Mouse (Mus musculus): Measurements from ENCODE around the gene Usp54.
A peak's percentile ranks its signal among the peaks of the same experiment; 100 is the strongest.
"Not testable (repeated sequence)": the region's sequence is repeated elsewhere in the genome, so short reads cannot be mapped to it uniquely, and the experiment has no call there.

Usp54 gene

DNA sequence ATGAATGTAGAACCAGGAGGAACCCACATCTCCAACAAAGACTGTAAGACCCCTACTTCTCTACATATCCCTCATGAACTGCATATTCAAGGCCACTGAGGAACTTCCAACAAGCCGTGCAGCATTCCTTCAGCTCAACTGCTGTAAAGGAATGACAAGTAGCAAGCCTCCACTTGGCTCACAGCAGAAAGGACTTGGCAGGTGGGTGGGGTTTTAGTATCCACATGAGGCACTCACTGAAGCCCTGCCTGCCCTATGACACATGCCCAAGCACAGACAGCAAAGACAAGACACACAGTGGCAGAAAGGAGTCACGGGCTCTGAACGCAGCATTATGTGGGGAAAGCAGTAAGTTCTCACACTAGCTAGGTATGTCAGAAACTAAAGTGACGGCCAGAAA, 30.7 kb downstream of the Usp54 start:
- no peak for DNase-seq (ENCODE audit: low read depth, low spot score)

DNA sequence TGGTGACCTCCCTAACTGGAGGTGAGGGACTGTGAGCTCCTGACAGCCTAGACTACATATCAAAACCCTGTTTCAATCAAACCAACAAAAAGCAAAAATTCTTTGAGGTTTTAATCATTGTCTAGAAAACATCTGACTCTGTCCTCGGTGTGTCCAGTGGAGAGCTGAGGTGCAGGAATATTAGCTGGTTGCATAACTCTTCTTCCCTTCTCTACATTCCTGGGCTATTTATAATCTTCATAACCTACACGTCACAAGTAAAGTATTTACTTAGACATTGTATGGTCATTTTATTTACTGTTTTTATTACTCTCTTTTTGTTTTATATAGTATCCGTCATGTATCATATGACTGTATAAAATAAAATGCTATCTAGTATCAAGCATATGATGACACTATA, 31.3 kb downstream of the Usp54 start:
- no peak for DNase-seq (ENCODE audit: low read depth, low spot score)

DNA sequence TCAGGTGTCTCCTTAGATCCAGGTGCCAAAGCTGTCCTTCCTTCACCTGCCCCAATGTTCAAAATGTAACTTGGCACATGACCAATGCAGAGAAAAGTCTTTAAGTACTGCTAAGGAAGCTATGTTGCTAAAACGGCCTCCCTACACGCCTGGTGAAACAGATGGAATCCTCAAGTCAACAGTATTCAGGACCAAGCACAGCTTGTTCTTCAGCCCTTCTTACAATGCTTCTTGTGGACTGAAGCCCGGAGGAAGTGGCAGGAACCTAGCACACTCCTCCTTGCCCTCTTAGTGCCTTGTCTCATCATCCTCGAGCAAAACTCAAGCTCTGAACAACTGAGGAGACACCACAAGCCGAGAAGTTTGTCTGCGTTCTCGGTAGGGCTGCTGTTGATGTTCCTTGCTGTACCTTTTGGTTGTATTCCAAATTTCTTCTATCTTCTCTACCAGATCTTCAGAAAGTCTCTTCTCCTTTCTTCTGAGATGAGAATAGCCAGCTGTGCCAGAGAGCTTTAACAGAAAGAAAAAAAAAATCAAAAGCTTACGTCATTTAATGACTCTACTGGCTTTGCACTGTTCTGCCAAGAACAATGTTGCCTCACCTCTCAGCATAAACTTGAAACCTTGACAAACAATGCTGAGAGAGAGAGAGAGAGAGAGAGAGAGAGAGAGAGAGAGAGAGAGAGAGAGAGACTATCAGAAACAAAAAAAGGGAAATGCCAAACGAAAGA, 33.3 kb downstream of the Usp54 start:
- DNase-seq (ENCODE audit: low read depth, low spot score), result no peak

DNA sequence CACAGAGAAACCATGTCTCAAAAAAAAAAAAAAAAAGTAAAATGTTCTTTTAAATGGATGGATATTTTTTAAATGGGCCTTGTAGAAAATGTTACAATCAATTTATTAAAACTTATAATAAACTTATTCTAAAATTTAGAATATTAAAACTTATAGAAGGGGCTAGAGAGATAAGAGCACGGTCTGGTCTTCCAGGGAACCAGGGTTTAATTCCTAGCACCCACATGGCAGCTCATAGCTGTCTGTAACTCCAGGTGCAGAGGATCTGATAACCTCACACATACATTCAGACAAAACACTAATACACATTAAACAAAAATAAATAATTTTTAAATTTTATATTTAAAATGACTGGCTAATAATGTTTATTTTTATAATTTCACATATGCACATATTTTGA, 39.6 kb downstream of the Usp54 start:
- DNase-seq (ENCODE audit: low read depth, low spot score), result no peak

DNA sequence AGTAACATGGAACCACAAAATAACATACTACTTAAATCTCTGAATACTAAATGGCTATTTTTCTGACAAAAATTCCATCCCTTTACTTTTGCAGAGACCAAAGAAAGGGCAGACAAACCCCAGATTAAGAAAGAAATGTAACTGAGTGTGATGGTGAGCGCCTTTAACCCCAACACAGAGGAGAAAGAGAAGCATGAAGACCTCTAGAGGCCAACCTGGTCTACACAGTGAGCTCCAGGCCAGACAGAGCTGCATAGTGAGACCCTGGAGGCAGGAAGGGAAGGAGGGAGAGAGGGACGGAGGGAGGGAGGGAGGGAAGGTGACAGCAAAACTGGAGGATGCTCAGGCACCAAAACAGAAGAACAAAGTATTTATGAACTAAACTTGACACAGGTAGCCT, 40.7 kb downstream of the Usp54 start:
- no peak for DNase-seq (ENCODE audit: low read depth, low spot score)

DNA sequence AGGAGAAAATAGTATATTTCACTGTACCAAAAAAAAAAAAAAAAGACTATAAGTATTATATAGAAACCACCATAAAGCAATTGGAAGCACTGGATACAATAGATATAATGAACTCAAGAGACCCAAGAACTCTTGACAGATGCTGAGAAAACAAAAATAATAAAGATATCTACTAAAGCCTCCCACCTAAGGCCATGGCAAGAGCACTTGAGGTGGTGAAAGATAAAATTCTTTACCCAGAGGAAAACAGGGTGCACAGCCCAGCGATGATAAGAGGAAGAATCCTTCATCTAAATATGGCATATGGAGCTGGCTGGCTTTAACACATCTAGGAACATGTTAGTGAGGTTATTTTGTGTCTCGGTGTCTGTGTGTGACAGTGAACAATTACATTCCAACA, 41.3 kb downstream of the Usp54 start:
- DNase-seq (ENCODE audit: low read depth, low spot score), result no peak

DNA sequence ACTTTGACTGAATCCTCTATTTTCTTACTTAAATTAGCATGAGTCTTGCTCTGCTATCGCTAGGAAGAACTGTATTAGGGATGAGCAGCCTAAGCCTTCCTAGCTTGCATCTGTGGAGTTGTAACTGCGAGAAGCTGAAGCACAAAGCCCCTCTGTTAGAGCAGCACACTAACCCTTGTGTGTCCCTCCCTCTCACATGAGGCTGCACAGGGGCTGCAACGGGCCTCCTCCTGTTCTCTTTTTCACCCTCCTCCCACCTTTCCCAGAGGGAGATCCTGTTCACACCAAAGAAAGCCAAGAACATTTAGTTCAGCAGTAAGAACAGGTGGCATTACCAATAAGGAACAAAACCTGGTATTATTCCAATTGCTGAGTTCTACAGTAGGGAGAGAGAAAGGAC, 45.1 kb downstream of the Usp54 start:
- peak; percentile 23 for DNase-seq (ENCODE audit: low read depth, low spot score)

DNA sequence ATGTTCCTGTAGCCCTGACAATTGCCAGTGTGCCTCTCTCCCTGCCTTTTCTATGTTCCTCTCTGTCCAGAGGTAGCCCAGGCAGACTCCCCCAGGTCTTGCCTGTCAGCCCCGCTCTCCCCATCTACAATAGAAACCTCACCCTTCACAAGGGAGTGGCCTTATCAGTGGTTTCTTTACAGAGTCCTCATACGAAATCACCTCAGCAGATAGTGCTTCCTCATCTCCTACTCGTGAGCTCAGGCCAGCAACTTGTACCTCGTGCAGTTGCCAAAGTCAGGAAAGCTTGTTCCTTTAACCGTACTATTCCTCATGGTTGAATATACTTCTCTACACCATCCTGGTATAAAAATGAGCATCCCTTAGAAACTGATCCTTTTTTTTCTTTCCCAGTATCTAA, 53.4 kb downstream of the Usp54 start:
- no peak for DNase-seq (ENCODE audit: low read depth, low spot score)

DNA sequence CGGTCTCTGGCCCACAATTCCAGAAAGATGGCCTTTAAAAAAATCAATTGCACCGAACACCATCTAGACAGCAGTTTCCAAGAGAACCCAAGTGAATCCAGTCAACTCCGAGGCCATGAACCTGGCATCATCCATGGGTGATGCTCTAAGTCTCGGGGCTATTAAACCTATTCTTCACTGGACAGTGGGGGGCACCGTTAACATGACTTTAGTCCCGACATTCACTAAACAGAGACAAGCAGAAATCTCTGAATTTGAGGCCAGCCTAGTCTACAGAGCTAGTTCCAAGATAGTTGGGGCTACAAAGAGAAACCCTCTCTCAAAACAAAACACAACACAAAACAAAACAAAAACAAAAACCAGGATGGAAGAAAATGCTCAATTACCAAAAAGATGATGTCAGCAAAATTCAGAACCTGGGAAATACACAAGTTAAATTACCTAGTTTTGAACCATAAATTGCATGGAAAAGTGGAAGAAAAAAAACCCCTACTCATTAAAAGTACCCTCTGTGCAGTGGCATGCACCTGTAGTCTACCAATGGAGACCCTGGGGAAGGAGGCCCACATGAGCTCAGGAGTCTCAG, 61.9 kb downstream of the Usp54 start:
- no peak for DNase-seq (ENCODE audit: low read depth, low spot score)

DNA sequence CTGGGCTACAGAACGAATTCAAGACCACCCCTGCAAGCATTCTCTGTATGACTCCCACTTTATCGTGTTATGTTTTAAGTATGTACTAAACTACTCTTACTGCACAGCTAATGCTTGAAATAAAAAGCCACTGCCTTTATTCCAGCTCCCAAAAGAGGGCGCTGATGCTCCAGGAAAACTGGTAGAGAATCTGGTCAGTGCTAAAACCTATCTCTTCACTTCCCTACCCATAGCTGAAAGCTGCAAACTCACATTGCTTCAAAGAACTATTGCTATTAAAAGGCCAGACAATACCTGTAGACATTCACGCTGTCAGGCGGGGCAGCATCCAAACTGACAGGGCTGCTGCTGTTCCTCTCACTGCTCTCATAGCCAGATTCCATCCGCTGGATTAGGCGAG, 64.7 kb downstream of the Usp54 start:
- peak; percentile 65 for DNase-seq (ENCODE audit: low read depth, low spot score)

DNA sequence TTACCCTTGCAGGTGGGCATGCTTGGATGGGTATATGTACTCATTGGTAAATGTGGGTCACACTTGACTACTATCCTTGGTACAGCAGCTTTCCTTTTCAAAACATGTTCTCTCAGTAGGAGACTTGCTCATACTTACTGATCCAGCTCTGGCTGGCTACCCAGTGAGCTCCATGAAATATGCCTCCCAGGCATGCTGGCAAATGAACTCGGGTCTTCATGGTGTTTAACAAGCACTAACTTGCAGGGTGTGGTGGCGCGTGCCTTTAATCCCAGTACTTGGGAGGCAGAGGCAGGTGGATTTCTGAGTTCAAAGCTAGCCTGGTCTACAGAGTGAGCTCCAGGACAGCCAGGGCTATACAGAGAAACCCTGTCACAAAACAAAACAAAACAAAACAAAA, 67.7 kb downstream of the Usp54 start:
- DNase-seq (ENCODE audit: low read depth, low spot score), result not testable (repeated sequence)

DNA sequence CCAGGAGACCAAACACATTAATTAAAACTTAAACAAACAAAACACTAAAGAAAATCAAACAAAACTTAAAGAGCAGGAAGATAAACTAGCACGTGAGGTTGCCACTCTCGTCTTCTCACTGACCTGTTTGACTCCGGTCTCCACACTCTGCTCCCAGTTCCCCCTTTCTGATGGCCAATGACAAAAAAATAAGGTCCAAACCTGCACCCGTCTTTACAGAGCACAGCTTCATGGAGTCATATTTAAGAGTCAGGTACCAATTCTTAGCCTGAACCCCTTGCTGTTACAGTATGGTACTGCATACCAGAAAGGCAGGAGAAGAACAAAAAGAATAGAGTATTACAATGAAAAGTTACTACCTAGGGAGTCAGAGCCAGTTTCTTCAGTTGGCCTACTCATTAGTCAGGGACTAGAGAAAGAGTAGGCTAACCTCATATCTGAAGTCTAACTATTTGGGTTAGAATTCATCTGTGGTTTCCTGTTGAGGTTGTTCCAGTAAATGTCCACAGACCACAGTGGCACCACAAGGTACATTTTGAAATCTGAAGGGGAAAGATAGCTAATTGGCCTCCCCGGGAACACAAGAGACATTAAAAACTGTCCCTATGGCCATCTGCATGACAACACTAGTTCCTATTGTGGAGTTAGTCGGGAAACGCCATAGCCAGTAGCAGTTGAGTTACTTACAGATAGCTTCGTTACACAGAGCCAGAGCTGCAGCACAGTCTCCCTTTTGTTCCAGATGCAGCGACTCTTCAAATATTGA, 75.4 kb downstream of the Usp54 start:
- DNase-seq (ENCODE audit: low read depth, low spot score), result no peak

DNA sequence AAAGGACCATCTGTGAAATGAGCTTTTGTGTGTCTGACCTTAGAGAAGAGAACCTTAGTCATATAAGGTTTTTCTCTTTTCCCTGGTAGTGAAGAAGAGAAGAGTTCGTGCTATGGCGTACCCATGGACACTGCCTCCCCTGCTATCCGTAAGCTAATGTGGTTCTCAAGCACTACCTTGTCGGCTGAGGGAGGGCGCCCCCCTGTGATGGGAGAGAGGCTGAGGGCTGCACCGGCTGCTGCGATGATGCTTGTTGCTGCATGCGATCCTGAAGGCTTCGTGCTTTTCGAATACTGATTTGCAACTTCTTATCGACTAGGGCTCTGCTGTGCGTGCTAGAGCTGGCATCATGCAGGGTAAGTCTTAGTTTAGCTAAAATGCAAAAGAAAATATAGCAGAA, 76.2 kb downstream of the Usp54 start:
- DNase-seq (ENCODE audit: low read depth, low spot score), result no peak

DNA sequence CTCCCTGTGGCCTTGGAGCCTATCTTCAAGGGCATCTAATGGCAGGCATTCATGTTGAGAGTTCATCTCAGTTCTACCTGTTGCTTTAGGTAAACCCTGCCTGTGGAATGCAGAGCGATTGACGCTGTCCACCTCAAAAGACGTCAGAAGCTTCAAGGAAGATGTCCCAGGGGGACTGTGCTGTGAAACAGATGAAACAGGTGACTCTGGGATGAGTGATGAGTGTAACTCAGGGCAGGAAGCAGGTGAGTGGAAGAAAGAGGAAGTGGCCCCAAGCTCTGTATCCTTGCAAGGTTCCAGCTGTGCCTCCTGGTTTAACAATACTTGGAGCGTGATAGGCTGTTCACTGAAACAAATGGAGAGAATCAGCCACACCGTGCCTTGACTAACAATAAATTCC, 79.0 kb downstream of the Usp54 start:
- DNase-seq (ENCODE audit: low read depth, low spot score), result no peak

DNA sequence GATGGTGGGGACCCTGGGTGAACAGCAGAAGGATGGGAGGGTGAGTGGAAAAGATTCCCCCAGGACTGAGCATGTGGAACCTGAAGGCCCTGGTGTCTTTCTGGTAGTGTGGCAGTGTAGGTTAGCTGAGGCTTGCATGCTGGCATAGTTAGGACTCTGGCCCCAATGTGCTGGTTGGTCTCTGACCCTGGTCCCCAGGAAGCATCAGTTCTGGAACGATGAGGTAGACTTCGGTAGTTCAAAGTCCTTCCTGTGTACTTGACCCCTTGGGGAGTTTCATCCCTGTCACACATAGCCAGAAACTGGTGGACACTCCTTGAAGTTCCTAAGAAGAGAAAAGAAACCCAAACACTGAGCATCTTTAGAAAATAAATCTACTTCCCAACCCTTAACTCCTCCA, 90.7 kb downstream of the Usp54 start:
- DNase-seq (ENCODE audit: low read depth, low spot score), result no peak

DNA sequence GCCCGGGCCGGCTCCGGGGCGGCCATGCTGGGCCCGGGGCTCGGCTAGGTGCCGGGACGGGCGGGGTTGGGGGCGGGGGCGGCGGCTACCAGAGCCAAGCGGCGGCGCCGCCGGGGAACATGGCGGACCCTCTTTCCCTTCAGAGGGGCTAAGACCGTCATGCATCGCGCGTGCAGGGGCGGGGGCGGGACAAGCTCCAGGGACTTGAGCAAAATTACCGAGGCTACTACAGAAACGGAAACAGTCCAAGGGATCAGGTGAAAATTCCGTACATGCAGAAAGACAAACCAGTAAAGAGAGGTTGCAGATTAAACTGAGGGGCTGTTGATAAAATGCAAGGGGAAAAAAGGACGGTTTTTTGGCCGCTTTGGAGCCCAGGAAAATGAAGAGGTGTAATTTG, 94.4 kb downstream of the Usp54 start, which contains the start of gene Ppp3cb:
Gene Ppp3cb, minus strand, starts transcription at position 159 of the 400 bp plus-strand sequence.
- DNase-seq (ENCODE audit: low read depth, low spot score), result peak; percentile 94

DNA sequence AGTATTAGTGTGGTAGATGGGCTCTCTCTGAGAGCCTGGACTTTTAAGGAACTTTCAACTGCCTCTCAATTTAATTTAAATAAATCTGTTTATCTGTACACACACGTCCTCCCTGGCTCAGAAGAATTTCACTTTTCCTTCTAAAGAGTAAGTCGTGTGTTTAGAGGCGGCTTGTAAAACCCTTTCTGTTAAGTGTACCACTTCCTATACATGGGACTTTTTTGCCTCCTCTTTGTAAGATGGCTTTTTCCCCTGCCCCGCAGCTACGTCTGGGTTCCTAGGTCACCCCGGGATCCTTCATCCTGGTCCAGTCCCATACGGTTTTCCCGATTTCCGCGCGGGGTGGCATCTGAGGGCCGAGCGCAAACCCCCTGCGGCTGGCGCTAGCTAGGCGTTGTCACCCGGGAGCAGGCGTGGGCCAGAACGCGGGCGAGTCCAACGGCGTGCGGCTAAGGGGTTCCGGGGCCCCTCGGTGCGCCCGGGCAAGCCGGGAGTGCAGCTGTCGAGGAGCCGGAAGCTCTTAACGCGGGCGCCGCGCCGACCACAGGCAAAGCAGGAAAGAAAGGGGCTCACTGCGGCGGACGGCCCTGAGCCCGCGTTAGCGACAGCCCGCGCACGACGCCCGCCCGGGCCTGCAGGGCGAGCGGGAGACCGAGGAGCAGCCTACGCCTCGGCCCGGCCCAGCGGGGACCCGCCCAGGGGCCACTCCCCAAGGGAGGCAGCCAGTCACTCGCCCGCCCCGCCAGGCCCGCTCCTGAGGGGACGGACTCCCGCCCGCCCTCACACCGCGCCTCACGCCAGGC, 95.1 kb downstream of the Usp54 start:
- DNase-seq (ENCODE audit: low read depth, low spot score), result peak; percentile 76

DNA sequence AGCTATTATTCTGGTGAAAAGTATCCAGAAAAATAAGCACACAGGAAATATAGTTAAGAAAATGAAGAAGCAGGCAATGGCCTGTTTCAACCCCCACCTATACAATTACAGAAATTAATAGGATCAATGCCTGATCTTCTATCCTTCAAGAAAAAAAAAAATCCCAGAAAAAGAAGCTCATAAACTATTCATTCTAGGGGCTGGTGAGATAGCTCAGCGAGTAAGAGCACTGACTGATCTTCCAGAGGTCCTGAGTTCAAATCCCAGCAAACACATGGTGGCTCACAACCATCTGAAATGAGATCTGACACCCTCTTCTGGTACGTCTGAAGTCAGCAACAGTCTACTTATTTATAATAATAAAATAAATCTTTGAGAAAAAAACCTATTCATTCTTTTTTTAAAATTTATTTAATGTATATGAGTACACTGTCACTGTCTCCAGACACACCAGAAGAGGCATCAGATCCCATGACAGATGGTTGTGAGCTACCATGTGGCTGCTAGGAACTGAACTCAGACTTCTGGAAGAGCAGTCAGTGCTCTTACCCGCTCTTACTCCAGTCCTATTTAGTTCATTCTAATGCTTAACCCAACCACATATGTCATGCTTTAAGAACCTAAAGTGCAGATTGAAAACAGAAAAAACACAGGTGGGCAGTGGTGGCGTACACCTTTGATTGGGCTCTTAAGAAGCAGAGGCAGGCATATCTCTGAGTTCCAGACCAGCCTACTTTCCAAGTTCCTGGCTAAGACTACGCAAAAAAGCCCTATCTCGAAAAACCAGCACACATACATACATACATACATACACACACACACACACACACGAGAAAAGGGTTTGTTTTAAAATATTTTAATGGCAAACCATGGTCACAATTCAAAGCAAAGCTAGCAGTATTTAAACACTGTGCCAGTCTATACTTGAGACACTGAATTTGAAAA, 96.1 kb downstream of the Usp54 start:
- DNase-seq (ENCODE audit: low read depth, low spot score), result no peak

DNA sequence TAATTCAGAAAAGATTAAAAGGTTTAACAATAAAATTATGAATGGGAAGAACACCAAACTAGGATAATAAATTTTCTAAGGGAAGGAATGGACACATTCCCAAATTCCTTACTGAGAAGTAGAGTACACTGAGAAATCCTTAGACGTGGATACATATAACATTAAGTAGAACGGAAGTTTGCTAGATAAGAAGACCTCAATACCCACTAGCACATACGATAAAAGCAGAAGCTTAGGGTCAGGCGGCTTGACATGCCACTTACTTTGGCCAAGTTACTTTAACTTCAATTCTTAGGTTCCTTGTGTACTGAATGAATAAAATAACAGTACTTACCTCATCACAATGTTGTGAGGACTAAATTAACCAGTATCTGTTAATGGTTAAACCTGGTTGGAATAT, 111.2 kb downstream of the Usp54 start:
- no peak for DNase-seq (ENCODE audit: low read depth, low spot score)

DNA sequence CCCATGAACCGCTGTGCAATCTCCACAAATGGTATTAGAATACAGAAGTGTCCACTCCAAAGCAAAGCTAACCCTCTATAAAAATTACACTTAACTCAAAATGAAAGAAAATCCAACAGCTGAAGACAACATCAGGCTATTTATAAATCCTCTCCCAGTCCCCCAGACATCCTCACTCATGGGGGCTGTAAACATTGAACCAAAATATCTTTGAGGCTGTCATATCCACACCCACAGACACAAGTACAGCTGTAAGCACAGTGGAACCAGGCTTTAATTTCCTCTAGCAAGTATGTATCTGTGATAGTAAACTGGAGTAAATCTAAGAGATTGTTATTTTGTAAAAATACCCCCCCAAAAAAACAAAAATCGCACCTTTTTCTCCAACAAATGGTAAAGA, 120.7 kb downstream of the Usp54 start:
- DNase-seq (ENCODE audit: low read depth, low spot score), result no peak

DNA sequence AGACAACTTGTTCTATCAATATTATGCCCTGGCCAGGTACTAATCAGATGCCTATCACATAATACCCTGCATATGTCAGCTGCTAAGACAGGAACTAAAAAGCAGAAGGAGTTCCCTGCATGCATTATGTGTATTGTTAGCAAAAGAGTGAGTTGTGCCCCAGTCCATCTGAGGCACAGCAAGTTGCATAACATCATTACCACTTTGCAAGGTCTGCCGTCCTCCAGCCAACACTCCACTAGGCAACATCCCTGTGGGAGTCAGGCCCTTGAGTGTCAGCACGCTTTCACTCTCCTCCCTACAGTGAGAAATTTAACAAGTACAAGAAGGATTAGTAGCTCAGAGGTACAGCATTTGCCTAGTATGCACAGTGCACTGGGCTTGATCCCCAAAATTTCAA, 132.4 kb downstream of the Usp54 start:
- no peak for DNase-seq (ENCODE audit: low read depth, low spot score)

Measured in mesoderm, embryonic 11.5 days (tissue).